Mouse (Mus musculus) testis, postnatal 14 days (tissue): ENCODE results near the gene Samd4b.
A peak's percentile ranks its signal among the peaks of the same experiment; 100 is the strongest.

Experiments used
- DNase-seq: peaks from one replicate; pipeline ENCODE4 v3.0.0; 2021; ENCODE audit warnings: low spot score

Gene Samd4b

DNA sequence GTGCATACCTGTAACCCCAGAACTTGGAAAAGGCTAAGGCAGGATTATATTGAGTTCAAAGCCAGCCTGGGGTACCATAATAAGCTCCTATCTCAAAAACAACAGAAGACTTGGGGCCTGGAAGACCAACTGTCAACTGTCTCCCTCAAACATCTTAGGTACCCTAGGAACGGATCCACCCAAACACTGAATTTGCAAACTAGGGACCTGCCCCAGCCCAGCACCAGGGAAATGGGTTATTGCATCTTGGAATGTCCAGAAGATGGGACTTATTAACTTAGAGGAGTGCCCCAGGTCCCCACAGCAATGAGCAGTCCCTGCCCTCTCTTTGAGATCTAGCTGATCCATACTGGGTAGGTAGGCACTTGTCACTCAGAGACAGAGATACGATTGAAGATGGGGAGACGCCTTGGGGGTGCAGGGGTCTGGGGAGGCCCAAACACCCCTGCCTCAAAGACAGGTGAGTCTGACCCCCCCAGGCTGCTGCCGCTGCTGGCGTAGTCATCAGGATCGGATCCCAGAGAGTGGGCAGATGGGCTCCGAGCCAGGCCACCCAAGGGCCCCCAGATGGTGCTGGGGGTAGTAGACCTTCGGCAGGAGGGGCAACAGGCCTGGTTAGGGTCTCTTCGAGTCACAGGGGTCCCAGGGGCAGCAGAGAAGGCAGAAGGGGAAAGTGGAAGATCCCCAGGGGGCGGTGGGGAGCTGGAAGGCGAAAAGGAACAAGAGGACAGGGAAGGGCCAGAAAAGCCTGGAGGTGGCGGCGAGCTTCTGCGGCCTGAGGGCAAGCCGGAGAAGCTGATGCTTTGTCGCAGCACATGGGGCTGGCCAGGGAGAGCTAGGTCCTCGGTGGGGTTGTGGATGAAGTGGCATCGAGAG lies 220.5 kb downstream of the Samd4b start:
- no peak for DNase-seq

DNA sequence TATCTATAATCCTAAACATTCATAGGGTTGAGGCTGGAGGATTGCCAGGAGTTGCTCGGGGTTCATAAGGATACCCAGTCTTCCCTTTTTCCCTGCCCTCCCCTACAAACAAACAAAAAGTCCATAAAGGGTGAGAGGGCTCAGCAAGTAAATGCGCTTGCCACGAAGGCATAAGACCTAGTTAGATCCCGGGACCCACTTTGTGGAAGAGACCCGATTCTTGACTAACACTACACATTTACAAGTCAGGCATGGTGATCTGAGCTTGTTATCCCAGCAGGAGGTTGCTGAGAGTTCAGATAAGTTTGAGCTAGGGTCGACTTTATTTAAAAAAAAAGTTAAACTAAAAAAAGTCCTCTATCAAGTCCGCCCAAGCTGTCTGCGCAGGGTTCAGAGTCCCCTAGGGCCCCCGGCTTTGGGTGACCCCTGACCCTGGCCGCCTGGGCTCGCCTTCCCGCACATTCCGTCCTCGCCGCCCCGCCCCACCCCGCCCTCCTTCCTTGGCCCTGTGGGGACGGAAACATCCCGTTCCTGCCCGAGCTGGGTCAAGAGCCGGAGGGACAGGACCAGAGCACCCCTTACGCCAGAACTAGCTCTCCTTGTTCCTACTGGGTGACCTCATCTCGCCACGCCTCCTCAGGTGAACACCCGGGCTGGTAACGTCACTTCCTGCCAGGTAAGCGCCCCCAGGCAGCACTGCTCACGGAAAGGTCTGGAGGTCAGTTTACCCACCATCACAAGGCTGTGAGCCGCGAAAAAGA lies 221.8 kb downstream of the Samd4b start:
- peak; percentile 77 for DNase-seq

DNA sequence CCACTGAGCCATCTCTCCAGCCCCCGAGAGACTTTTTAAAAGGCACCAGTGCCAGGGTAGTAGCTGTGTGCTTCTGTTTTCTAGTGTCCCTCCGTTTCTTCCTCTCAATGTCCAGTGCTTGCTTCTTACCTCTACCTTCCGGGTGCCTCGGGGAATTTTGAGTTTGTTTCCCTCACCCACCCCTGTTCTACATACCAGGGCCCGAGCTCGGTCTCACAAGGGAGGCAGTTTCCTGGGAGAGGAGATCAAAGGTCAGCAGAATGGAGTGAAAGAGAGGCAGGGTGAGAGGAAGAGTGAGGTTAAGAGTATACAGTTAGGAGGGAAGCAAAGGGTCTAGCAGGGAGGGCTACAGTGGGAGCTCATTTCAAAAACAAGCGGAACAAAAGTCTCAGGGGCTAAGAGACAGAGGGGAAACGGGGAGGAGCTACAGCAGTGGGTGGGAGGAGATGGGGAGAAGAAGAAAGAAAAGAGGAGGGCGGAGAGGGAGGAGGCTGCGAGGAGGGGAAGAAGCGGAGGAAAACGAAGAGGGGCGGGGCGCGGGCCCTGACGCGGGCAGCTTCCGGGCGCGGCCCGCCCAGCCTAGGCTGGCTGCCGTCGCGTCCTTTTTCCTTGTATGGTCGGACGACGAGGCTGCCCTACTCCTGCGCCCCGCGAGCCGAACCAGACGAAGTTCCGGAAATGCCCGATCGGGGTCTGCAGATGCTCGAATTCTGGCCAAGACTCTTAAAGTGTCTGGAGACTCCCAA lies 222.6 kb downstream of the Samd4b start:
- DNase-seq, result peak; percentile 86

DNA sequence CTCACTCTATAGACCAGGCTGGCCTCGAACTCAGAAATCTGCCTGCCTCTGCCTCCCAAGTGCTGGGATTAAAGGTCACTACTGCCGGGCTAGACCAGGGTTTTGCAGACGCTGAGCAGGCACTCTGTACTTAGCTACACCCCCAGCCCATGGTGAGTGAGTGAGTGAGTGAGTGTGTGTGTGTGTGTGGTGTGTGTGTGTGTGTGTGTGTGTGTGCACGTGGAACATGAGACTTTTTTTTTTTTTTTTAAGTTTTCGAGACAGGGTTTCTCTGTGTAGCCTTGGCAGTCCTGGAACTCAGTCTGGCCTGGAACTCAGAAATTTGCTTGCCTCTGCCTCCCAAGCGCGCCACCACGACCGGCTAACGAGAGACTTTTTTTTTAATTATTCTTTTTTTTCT lies 223.3 kb downstream of the Samd4b start:
- no peak for DNase-seq

DNA sequence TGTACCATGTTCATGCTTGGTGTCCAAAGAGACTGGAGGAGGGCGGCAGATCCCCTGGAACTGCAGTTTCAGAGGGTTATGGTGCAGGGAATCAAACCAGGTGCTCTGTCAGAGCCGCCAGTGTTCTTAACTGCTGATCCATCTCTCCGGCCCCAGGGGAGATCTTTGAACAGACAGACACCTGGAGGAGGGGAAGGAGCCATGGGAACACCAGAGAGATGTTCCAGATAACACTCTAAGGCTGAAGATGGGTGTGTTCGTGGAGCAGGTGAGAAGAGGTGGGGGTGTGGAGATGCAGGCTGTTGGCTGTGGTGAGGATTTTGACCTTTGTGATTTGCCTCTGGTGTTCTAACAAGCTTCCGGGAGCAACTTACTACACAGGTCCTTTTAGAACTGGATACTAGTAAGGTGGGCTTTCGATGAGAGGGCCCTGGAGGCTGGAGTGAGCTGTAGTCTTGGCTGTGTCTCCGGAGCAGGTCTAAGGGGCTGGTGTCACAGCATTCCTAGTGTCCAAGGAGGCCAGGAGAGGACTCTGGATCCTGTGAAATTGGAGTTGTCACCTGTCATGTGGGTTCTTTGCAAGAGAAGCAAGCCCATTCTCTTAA lies 224.0 kb downstream of the Samd4b start:
- no peak for DNase-seq

- peak; percentile 68 for DNase-seq
These were observed 224.8 kb downstream of the Samd4b start for GRCm38 (mm10) chr7:28373131-28373581.

- DNase-seq, result peak; percentile 97
These were observed 225.5 kb downstream of the Samd4b start, which contains the start of gene Plekhg2 for GRCm38 (mm10) chr7:28372251-28373108. Plekhg2 (minus strand) TSS chr7:28372599.

GRCm38 (mm10) chr7:28371514-28371989 lies 226.4 kb downstream of the Samd4b start:
- DNase-seq, result peak; percentile 80

- no peak for DNase-seq
These were observed 226.9 kb downstream of the Samd4b start for GRCm38 (mm10) chr7:28370977-28371513.

GRCm38 (mm10) chr7:28370051-28370450 lies 227.9 kb downstream of the Samd4b start:
- DNase-seq, result no peak

GRCm38 (mm10) chr7:28368276-28368920 lies 229.5 kb downstream of the Samd4b start:
- DNase-seq, result no peak

DNA sequence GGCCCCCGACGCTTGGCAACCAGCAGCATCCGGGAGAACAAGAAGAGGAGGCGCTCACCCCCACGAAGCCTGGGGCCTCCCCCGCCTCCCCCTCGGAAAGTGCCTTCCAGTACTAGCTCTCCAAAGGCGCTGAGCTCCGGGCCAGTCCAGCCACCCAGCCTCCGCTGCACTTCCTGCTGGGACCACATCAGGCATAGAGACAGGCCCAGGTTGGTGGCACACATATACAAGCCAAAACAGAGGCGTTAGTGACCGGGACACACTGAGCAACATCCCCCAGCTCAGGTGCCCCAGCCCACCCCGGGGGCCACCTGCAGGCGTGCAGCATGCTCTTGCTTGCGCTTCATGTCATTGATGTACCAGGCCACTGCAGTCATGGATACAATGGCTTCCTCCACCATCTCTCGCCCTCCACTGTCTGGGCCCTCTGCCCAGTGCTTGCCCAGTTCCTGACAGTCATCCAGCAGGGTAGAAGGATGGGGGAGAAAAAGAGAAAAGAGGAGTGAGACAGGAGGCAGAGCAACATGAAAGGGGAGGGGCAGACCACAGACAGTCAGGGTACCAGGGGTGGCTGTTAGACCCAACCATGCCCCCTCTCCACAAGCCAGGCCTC lies 230.2 kb downstream of the Samd4b start:
- DNase-seq, result no peak

DNA sequence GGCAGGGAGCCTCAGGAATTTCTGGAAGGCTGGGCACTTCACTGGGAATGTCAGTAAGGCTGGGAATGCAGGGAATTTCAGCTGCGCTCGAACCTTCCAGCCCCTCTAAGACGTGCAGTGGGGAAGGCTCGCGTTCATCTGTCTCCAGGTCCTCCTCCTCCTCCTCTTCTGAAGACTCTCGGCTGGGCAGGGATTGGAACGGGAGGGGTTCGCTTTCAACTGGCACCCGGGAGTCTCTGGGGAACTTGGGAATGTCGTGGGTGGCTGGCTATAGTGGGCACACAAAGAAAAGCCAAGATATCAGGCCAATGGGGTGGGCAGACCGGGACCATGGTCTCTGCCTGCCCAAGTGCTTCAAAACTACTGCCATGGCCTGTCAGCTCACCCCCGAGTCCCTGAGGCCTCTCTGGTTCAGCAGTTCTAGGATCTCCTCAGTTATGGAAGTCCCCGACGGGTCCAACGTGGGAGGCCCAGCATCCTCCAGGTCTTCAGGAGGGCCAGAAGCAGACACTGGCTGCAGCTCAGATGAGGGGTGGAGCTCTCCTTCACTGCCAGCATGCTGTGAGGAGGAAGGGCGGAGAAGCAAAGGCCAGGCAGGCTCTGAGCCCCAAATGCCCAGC lies 235.4 kb downstream of the Samd4b start:
- DNase-seq, result no peak

DNA sequence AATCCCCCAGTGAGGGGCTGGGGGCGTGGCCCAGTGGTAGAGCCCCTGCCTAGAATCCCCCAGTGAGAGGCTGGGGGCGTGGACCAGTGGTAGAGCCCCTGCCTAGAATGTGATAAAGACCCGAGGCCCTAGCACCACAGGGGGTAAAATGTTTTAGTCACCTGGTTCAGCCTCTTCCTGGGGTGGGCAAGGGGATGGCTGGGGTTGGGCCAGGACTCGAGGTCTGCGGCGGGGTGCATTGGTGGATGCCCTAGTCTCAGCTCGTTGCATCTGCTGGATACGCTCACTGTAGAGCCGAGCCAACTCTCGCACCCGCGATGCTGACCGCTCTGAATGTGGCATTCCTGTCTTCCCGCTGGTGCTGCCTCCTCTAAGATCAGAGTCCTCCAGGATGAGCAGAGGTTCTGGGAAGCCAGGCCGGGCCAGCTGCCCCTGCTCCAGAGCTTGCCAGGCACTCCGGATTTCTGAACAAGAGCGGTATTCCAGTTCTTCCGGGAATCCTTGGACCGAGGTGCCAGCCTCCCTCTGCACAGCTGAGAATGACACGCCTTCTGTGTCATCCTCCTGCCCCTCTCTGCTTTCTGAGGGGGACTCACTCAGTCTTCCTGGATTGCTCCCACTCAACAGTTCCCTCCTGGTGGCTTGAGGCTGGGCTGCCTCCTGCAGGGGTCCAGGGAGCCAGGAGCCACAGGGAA lies 236.2 kb downstream of the Samd4b start:
- no peak for DNase-seq

DNA sequence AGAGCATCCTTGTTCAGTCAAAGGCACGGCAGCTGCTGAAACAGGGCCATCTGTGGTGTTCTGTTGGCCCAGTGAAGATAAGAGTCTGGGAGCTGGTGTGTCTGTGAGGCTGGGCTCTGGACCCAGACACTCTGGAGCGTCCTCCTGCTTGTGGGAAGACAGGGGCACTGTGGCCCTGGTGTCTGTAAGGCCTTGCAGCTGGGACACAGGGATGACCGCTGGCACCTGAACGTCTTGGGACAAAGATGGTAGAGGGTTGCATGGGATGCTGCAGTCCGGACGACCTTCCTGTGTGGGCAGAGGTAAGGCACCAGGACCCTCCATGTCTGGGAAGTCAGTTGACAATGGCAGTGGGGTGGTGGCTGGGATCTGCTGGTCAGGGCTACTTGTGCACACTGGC lies 237.7 kb downstream of the Samd4b start:
- DNase-seq, result no peak

GRCm38 (mm10) chr7:28359854-28360253 lies 238.1 kb downstream of the Samd4b start:
- no peak for DNase-seq

GRCm38 (mm10) chr7:28358431-28358830 lies 239.5 kb downstream of the Samd4b start:
- no peak for DNase-seq

GRCm38 (mm10) chr7:28357984-28358383 lies 240.0 kb downstream of the Samd4b start:
- DNase-seq, result no peak
